Mouse (Mus musculus) spleen, adult 2 months (tissue): ENCODE data around the gene Mtcl1. TPM values are rescaled to one million over a fixed set of nuclear protein-coding genes. Genes with fewer than 3 reads are reported as not detected.

Source experiments
- DNase-seq, 2 experiments: peaks; one replicate each; pipeline versions ENCODE4 v3.0.0 to v3.0.0-alpha.2; 2012 to 2021; ENCODE audit warnings: low spot score in 2 of 2, low read depth in 1 of 2
- H3K27ac ChIP-seq: fragments of 200-500 bp; 2 replicates; pipeline ENCODE4 v1.5.1; 2012; ENCODE audit warnings: low read length, inconsistent platforms; ENCODE audit not compliant: insufficient read depth
- H3K27me3 ChIP-seq: fragments of 200-500 bp; 2 replicates; pipeline ENCODE4 v1.6.1; 2012; ENCODE audit warnings: mild to moderate bottlenecking, moderate library complexity, low read length, inconsistent platforms; ENCODE audit not compliant: control insufficient read depth, insufficient read depth
- H3K36me3 ChIP-seq: fragments of 200-500 bp; 2 replicates; pipeline ENCODE4 v1.6.1; 2012; ENCODE audit warnings: mild to moderate bottlenecking, low read length, inconsistent platforms; ENCODE audit not compliant: control insufficient read depth, insufficient read depth
- H3K4me1 ChIP-seq: fragments of 200-500 bp; 2 replicates; pipeline ENCODE4 v1.6.1; 2011; ENCODE audit warnings: inconsistent platforms; ENCODE audit not compliant: control insufficient read depth, insufficient read depth, insufficient read length
- H3K4me3 ChIP-seq: fragments of 200-500 bp; 2 replicates; pipeline ENCODE4 v1.5.1; 2011; ENCODE audit warnings: mild to moderate bottlenecking, inconsistent platforms; ENCODE audit not compliant: insufficient read depth, insufficient read length; ENCODE audit errors: extremely low read depth
- CTCF ChIP-seq: fragments of 200-500 bp; IDR thresholded peaks from 2 replicates; pipeline ENCODE4 v1.5.1; 2011; ENCODE audit warnings: mild to moderate bottlenecking, inconsistent platforms; ENCODE audit not compliant: insufficient read depth, insufficient read length, insufficient replicate concordance; ENCODE audit errors: extremely low read depth
- POLR2A ChIP-seq: fragments of 200-500 bp; IDR thresholded peaks from 2 replicates; pipeline ENCODE4 v1.6.1; 2011; ENCODE audit warnings: low read depth, low read length, inconsistent platforms
- WGBS: fragments of 180-500 bp; shearing (Covaris S2); methylation state at CpG from one replicate; pipeline ENCODE4 v1.1.7; 2018; 5-methylcytosine and 5-hydroxymethylcytosine counted together
- polyA plus RNA-seq: library from polyadenylated mRNA; depleted of rRNA; stranded (reverse); fragments of >200 nt; gene quantifications from 2 replicates; pipeline ENCODE4 v1.2.3, GENCODE M21; 2012

Mtcl1 gene
- polyA plus RNA-seq, 1 experiment = 0.08 TPM

DNA sequence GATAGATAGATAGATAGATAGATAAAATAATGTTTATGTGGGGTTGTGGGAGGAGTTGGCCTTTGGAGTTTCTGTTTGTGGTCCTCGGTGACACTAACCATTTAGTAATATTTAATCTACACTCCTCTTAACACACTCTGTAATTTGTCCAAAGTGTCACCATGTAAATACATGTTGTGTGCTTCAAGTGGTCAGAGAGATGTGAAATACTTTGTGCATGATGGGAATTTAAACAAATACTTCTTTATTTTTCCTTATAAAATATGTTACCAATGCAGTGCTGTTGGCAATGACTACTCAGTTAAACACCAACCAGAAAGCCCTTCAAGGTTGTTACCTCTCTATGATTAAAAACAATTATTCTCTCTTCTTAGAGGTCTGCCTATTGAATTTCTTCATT, 83.9 kb downstream of the Mtcl1 start:
- WGBS = 90% methylated on average over 1 of the region's 1 CpGs
- H3K27me3 ChIP-seq = no peaks in the 10 kb centered on the region
- H3K4me1 ChIP-seq = no peaks in the 10 kb centered on the region
- TF ChIP-seq POLR2A = no peak
- TF ChIP-seq CTCF = no peak
- H3K4me3 ChIP-seq = no peak overlapping the region
- no peaks in the 10 kb centered on the region for H3K36me3 ChIP-seq
- no peak for DNase-seq
- H3K27ac ChIP-seq = no peak overlapping the region

DNA sequence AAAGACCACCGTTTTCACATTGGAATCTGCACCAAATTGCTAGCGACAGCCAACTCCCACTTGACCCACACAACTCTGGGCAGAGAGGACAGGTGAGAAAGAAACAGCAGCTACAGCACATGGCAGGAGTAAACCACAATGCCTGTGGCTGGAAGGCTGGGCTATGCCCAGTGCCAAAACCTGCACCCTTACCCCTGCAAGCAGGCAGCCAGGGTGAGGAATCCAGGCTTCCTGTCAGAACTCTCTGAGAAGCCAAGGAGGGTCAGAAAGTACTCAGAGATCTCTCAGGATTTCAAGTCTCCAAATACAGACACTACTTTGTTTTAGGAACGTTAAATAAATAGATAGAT, 84.3 kb downstream of the Mtcl1 start:
- DNase-seq = no peak
- Histone ChIP-seq H3K36me3 (no peaks in the 10 kb centered on the region), H3K4me1 (no peaks in the 10 kb centered on the region), H3K27ac (no peak overlapping the region), H3K4me3 (no peak overlapping the region), H3K27me3 (no peaks in the 10 kb centered on the region)
- 88% methylated on average over 3 of the region's 3 CpGs for WGBS
- TF ChIP-seq POLR2A = no peak
- TF ChIP-seq CTCF = no peak

DNA sequence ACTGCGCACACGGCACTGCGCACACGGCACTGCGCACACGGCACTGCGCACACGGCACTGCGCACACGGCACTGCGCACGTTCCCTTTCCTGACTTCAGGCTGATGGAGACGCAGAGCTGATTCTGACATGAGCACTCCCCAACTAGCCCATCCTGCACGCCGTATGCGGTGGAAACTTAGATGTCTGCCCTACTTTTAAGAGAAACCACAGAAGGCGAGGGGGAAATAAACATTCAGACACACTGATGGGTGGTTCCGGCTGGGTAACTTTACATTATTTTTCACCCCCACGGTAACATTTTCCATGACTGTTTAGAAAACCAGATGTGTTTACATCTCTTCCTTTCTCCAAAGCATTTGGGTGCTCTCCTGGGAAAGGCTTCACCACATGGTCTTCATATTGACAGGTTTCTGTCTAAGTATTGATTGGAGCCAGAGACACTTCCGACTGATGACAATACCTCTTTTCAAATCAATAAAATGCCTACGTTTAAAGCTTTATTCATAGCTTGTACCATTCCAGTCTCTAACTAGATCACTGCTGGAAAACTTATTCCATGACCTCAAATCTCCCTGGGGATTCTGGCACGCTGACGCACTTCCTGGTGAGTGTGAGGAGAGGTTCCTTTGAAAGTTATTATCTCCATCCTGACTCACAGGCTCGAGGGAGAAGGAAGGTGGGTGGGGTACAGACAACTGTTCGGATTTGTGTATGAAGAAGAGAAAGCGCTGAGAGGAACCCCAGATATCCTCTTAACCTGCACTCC, 84.8 kb downstream of the Mtcl1 start:
- no peak overlapping the region for H3K4me3 ChIP-seq
- no peaks in the 10 kb centered on the region for H3K27me3 ChIP-seq
- H3K36me3 ChIP-seq = no peaks in the 10 kb centered on the region
- TF ChIP-seq POLR2A (no peak), CTCF (no peak)
- 88% methylated on average over 26 of the region's 26 CpGs for WGBS
- DNase-seq = no peak
- H3K4me1 ChIP-seq = no peaks in the 10 kb centered on the region
- H3K27ac ChIP-seq = no peak overlapping the region

DNA sequence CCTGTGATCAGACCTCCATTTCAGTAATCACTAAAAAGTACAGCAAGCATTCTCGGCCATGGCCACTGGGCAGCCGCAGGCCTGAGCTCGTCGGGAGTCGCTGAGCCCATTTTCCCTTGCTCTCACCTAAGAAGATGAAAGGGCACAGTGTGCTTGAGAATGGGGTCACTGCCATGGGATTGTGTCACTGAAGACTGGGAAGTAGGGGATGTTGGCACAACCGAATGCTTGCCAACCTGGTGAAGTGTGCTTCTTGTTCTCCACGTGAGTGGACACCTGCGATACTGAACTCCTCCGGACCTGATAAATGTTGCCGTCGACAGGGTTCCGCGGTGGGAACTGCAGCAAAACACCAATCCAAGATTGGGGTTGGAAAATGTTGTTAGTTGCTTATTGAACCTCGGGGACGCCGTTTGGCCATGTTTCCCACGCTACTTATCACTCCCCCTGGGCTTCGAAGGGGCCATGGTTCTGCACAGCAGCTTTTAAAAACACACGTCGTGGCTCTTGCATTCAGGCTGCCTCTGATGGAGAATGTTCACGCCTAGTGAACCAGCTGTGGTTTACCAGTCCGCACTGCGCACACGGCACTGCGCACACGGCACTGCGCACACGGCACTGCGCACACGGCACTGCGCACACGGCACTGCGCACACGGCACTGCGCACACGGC, 85.6 kb downstream of the Mtcl1 start:
- Histone ChIP-seq H3K4me3 (no peak overlapping the region), H3K27me3 (no peaks in the 10 kb centered on the region), H3K27ac (no peak overlapping the region), H3K36me3 (no peaks in the 10 kb centered on the region), H3K4me1 (no peaks in the 10 kb centered on the region)
- 94% methylated on average over 36 of the region's 36 CpGs for WGBS
- no peak for TF ChIP-seq POLR2A
- no peak for TF ChIP-seq CTCF
- no peak for DNase-seq

DNA sequence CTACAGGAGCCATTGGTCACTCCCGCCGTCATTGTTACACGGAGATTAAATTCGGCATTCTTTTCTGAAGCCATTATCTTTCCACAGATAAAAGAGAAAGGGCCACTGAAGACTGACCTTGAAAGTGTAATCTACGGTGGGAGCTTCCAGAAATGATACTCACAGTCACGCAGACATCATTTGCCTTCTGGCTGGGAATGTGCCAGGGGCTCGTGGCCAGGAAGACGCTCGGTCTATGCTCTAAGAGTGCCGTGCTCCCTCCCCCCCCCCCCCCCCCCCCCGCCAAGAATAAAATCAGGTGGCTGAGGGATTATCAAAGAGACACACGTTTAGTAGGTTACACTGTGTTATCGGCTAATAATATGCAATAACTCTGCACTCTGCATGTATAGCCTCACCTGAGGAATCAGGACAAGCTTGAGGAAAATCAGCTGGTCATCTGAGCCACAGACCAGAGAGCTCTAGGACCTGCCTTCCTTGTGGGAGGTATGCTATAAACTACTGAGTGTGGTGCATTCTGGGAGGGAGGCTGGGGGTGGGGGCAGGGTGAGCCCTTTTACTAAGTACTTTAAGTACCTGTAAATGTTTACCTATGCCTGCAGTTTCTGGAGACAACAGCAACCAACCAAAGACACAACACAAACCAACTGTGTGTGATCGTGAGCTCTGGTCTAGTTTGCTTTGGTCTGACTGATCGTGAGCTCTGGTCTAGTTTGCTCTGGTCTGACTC, 87.1 kb downstream of the Mtcl1 start:
- 85% methylated on average over 15 of the region's 15 CpGs for WGBS
- Histone ChIP-seq H3K4me3 (no peak overlapping the region), H3K4me1 (no peaks in the 10 kb centered on the region), H3K27me3 (no peaks in the 10 kb centered on the region), H3K36me3 (no peaks in the 10 kb centered on the region), H3K27ac (no peak overlapping the region)
- DNase-seq = no peak
- TF ChIP-seq POLR2A (no peak), CTCF (no peak)

DNA sequence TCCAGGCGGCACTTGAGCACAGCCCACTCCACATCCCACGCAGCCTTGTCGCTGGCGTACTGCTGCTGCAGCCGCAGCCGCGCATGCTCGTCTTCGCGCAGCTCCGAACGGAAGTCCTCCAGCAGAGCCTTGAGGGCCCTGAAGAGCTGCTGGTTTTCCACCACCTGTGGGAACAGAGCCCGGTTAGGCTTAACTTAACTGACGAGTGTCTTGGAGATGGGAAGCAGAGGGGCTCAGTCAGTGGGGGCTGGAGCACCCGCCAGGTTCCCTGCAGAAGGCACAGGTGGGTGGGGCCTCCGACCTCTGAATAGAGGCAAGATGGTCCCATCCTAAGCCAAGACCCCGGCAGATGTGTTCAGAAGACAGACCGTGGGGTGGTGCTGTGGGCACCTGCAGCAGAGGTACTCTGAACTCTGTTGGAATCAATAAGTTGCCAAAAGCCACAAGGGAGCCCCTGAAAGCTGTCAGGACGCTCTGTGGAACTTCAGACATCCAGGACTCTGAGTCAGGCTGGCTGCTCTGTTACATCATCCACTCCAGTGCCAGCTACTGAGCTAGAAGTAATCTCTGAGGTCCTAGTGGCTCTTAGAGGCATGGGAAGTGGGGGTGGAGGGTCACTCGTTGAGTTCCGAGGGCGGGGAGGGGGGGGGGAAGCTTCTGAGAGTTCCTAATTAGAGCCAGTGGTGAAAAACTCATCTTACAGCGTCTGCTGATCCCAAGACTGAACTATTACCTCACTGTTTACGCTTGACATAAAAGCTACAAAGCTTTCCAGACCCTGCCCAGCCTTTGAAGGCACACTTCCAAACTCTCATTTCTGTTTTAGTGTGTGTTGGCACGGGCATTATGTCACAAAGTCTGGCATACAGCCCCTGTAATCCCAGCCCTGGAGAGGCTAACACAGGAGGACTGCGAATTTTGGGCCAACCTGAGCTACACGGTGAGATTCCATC, 91.2 kb downstream of the Mtcl1 start:
- Histone ChIP-seq H3K27me3 (no peaks in the 10 kb centered on the region), H3K36me3 (no peaks in the 10 kb centered on the region), H3K27ac (no peak overlapping the region), H3K4me3 (no peak overlapping the region), H3K4me1 (no peaks in the 10 kb centered on the region)
- 77% methylated on average over 27 of the region's 27 CpGs for WGBS
- DNase-seq = no peak
- TF ChIP-seq POLR2A = no peak
- TF ChIP-seq CTCF = no peak
